ENCODE assay signal across 13 mouse cellular contexts in genomic region chr11:5897839-5898238, GRCm38 (mm10). TPM values are rescaled to one million over a fixed set of nuclear protein-coding genes. Genes with fewer than 3 reads are reported as not detected.
DNase-seq lines count a peak whose midpoint lies in the region; ATAC-seq and TF ChIP-seq lines count a peak whose summit lies in the region.
"Had no signal": no experiment of that assay in that cellular context is flagged by ENCODE, and none has a peak within 500 bp of the region (broad histone marks: within the 10 kb centered on the region; RNA-seq: fewer than 3 reads in every experiment).

No protein-coding gene starts in this region.

- TF ChIP-seq CTCF in lung, embryonic 14.5 days (IDR thresholded peaks at IDR 0.05; ENCODE audit: low read depth) = no peak

- WGBS in heart, embryonic 12.5 days = 6% methylated on average over 10 of the region's 10 CpGs
- WGBS in lung, embryonic 14.5 days = 25% methylated on average over 10 of the region's 10 CpGs
- 7% methylated on average over 10 of the region's 10 CpGs for WGBS in liver, embryonic 13.5 days (ENCODE audit: insufficient replicate concordance)

- H3K27ac ChIP-seq in heart, embryonic 12.5 days (ENCODE audit: poor library complexity, severe bottlenecking) = peak overlapping the region; percentile 92
- peak overlapping the region; percentile 7 for H3K27ac ChIP-seq in lung, embryonic 14.5 days (ENCODE audit: low read depth)
- no peak overlapping the region for H3K27ac ChIP-seq in liver, embryonic 13.5 days
- H3K27ac ChIP-seq: hindbrain, embryonic 15.5 days; layer of hippocampus, adult 2 months; limb, embryonic 13.5 days had no signal

- H3K9ac ChIP-seq in heart, embryonic 12.5 days = peak overlapping the region; percentile 87
- H3K9ac ChIP-seq in lung, embryonic 14.5 days = peak overlapping the region; percentile 40; the same call in 1 of the 2 replicates
- H3K9ac ChIP-seq in liver, embryonic 13.5 days = 0 out of 2 replicates have a peak overlapping the region, but pooled peaks have one; percentile 31
- H3K9ac ChIP-seq: hindbrain, embryonic 15.5 days; limb, embryonic 13.5 days had no signal

- no peak for DNase-seq in heart, adult 18-20 months
- DNase-seq in lung, embryonic 14.5 days = no peak
- DNase-seq in lung, postnatal 10 days = no peak
- DNase-seq in R1 (ENCODE audit: low read depth, low spot score) = peak; percentile 57
- no peak for DNase-seq in liver, embryonic 13.5 days
- DNase-seq in layer of hippocampus, postnatal 10 days (ENCODE audit: low spot score in 2 of 2) = no peak
- no peak for DNase-seq in spleen, postnatal 14 days (ENCODE audit: low spot score in 2 of 2)
- DNase-seq: cerebellum, postnatal 10 days had no signal

- peak overlapping the region; percentile 56 for H3K4me3 ChIP-seq in heart, embryonic 12.5 days
- peak overlapping the region; percentile 17 for H3K4me3 ChIP-seq in lung, embryonic 14.5 days (ENCODE audit: low read depth, low read length)
- peak overlapping the region; percentile 3 for H3K4me3 ChIP-seq in liver, embryonic 13.5 days (replicated peaks)
- H3K4me3 ChIP-seq: hindbrain, embryonic 15.5 days; layer of hippocampus, adult 2 months; limb, embryonic 13.5 days had no signal

- H3K27me3 ChIP-seq in heart, embryonic 12.5 days (replicated peaks) = peaks cover 15% of the 10 kb centered on the region
- no peaks in the 10 kb centered on the region for H3K27me3 ChIP-seq in lung, embryonic 14.5 days (ENCODE audit: insufficient read depth, low read length)
- peaks cover 72% of the 10 kb centered on the region for H3K27me3 ChIP-seq in liver, embryonic 13.5 days

- H3K9me3 ChIP-seq in heart, embryonic 12.5 days (replicated peaks) = no peaks in the 10 kb centered on the region
- no peaks in the 10 kb centered on the region for H3K9me3 ChIP-seq in lung, embryonic 14.5 days (ENCODE audit: low read depth, low read length)
- H3K9me3 ChIP-seq in liver, embryonic 13.5 days (replicated peaks) = no peaks in the 10 kb centered on the region
- H3K9me3 ChIP-seq: hindbrain, embryonic 15.5 days; limb, embryonic 13.5 days had no signal

- H3K4me2 ChIP-seq in heart, embryonic 12.5 days = peak overlapping the region; percentile 77
- peak overlapping the region; percentile 40 for H3K4me2 ChIP-seq in lung, embryonic 14.5 days
- H3K4me2 ChIP-seq in liver, embryonic 13.5 days = peak overlapping the region; percentile 40
- H3K4me2 ChIP-seq: hindbrain, embryonic 15.5 days; limb, embryonic 13.5 days had no signal

- ATAC-seq in heart, embryonic 12.5 days (ENCODE audit: insufficient number of reproducible peaks, low FRiP score) = peak; percentile 20; the same call in 1 of the 2 replicates
- ATAC-seq in lung, embryonic 14.5 days (ENCODE audit: insufficient read depth) = no peak
- ATAC-seq in liver, embryonic 13.5 days (ENCODE audit: low read depth) = no peak

- peaks cover 75% of the 10 kb centered on the region for H3K4me1 ChIP-seq in heart, embryonic 12.5 days (replicated peaks)
- H3K4me1 ChIP-seq in lung, embryonic 14.5 days (ENCODE audit: insufficient read depth) = peaks cover 17% of the 10 kb centered on the region; the same call in 1 of the 2 replicates
- H3K4me1 ChIP-seq in liver, embryonic 13.5 days (replicated peaks) = peaks cover 59% of the 10 kb centered on the region

- H3K36me3 ChIP-seq in heart, embryonic 12.5 days = 0 out of 2 replicates have a peak, but pooled peaks cover 13% of the 10 kb centered on the region
- H3K36me3 ChIP-seq in lung, embryonic 14.5 days (ENCODE audit: insufficient read depth) = no peaks in the 10 kb centered on the region
- H3K36me3 ChIP-seq in liver, embryonic 13.5 days = no peaks in the 10 kb centered on the region
- H3K36me3 ChIP-seq: hindbrain, embryonic 15.5 days; limb, embryonic 13.5 days had no signal

RNA-seq across cellular contexts. Expression of gene Myl7, which starts 0.7 kb away (rescaled TPM):
- polyA plus RNA-seq in heart, embryonic 12.5 days (2016; fragmentation: Nextera tagmentation; extraction: Ambion mirVana) = 5,530 and 5,941 TPM in 2 replicates
- 100 to 1,000 TPM; 602 to 633 TPM for total RNA-seq in heart, adult 18-20 months (2021)
- 21.4 and 344 TPM in 2 replicates for polyA plus RNA-seq in lung, embryonic 14.5 days (2014; fragmentation: Nextera tagmentation; extraction: Ambion mirVana)
- 9.9 and 14.3 TPM in 2 replicates for polyA plus RNA-seq in liver, embryonic 13.5 days (2015; fragmentation: Nextera tagmentation; extraction: Ambion mirVana)
- total RNA-seq in layer of hippocampus, postnatal 10 days (2021) = not detected
- total RNA-seq: layer of hippocampus, adult 2 months; monocyte, adult 5-6 weeks had no signal

RNA-seq across cellular contexts. Expression of gene Pold2, which starts 19.7 kb away (rescaled TPM):
- 102 and 106 TPM in 2 replicates for polyA plus RNA-seq in heart, embryonic 12.5 days (2016; fragmentation: Nextera tagmentation; extraction: Ambion mirVana)
- total RNA-seq in heart, adult 18-20 months (2021) = 10 to 100 TPM; 35.4 to 40.6 TPM
- polyA plus RNA-seq in lung, embryonic 14.5 days (2014; fragmentation: Nextera tagmentation; extraction: Ambion mirVana) = 148 and 156 TPM in 2 replicates
- 86.1 and 90.7 TPM in 2 replicates for polyA plus RNA-seq in liver, embryonic 13.5 days (2015; fragmentation: Nextera tagmentation; extraction: Ambion mirVana)
- 10 to 100 TPM; 21.5 to 32.3 TPM for total RNA-seq in layer of hippocampus, postnatal 10 days (2021)

RNA-seq across cellular contexts. Expression of gene Aebp1, which starts 36.1 kb away (rescaled TPM):
- polyA plus RNA-seq in heart, embryonic 12.5 days (2016; fragmentation: Nextera tagmentation; extraction: Ambion mirVana) = 31.8 and 34.7 TPM in 2 replicates
- 10 to 100 TPM; 16.4 to 26.9 TPM for total RNA-seq in heart, adult 18-20 months (2021)
- 30.8 and 32.5 TPM in 2 replicates for polyA plus RNA-seq in lung, embryonic 14.5 days (2014; fragmentation: Nextera tagmentation; extraction: Ambion mirVana)
- 5.9 and 6.5 TPM in 2 replicates for polyA plus RNA-seq in liver, embryonic 13.5 days (2015; fragmentation: Nextera tagmentation; extraction: Ambion mirVana)
- 10 to 100 TPM; 13.0 to 16.0 TPM for total RNA-seq in layer of hippocampus, postnatal 10 days (2021)
- total RNA-seq: monocyte, adult 5-6 weeks had no signal

RNA-seq across cellular contexts. Expression of gene Gck, which starts 52.0 kb away (rescaled TPM):
- polyA plus RNA-seq in heart, embryonic 12.5 days (2016; fragmentation: Nextera tagmentation; extraction: Ambion mirVana) = 2.2 and 2.8 TPM in 2 replicates
- 10 to 100 TPM; 15.4 to 18.5 TPM for total RNA-seq in heart, adult 18-20 months (2021)
- 0.84 and 1.9 TPM in 2 replicates for polyA plus RNA-seq in lung, embryonic 14.5 days (2014; fragmentation: Nextera tagmentation; extraction: Ambion mirVana)
- polyA plus RNA-seq in liver, embryonic 13.5 days (2015; fragmentation: Nextera tagmentation; extraction: Ambion mirVana) = 0.30 and 0.31 TPM in 2 replicates
- total RNA-seq in layer of hippocampus, postnatal 10 days (2021) = 1 to 10 TPM; 3.5 to 3.9 TPM
- total RNA-seq: monocyte, adult 5-6 weeks had no signal

RNA-seq across cellular contexts. Expression of gene Ykt6, which starts 57.7 kb away (rescaled TPM):
- 41.6 and 42.0 TPM in 2 replicates for polyA plus RNA-seq in heart, embryonic 12.5 days (2016; fragmentation: Nextera tagmentation; extraction: Ambion mirVana)
- total RNA-seq in heart, adult 18-20 months (2021) = 10 to 100 TPM; 59.5 to 71.5 TPM
- polyA plus RNA-seq in lung, embryonic 14.5 days (2014; fragmentation: Nextera tagmentation; extraction: Ambion mirVana) = 25.0 and 26.1 TPM in 2 replicates
- polyA plus RNA-seq in liver, embryonic 13.5 days (2015; fragmentation: Nextera tagmentation; extraction: Ambion mirVana) = 22.4 and 23.6 TPM in 2 replicates
- 100 to 1,000 TPM; 108 TPM for total RNA-seq in layer of hippocampus, postnatal 10 days (2021)

Comparison
In these comparisons a context has a peak if more than half of its experiments do, and no peak if none do; other contexts are left out.
1. H3K4me3 ChIP-seq: peak in every context shown above with its lines; median percentile 56 in heart, embryonic 12.5 days; 17 in lung, embryonic 14.5 days; 3 in liver, embryonic 13.5 days.
2. H3K9ac ChIP-seq: peak in every context shown above with its lines; median percentile 87 in heart, embryonic 12.5 days; 40 in lung, embryonic 14.5 days; 31 in liver, embryonic 13.5 days.
3. RNA of gene Myl7, which starts 0.7 kb away (polyA plus RNA-seq): 5,530 to 5,941 TPM in heart, embryonic 12.5 days; 21.4 to 344 TPM in lung, embryonic 14.5 days and 9.9 to 14.3 TPM in liver, embryonic 13.5 days; every median in the first group is over 10 times any median in the second.
4. Peak in every context shown above with its lines, with median percentiles within 50 percentile points of each other: H3K4me2 ChIP-seq.